20 mouse cellular contexts compared by ENCODE assay signal in genomic region chr1:175921091-175921490, GRCm38 (mm10). TPM values are rescaled to one million over a fixed set of nuclear protein-coding genes. Genes with fewer than 3 reads are reported as not detected.
"Had no signal": no experiment of that assay in that cellular context is flagged by ENCODE, and none has a peak within 500 bp of the region (broad histone marks: within the 10 kb centered on the region; RNA-seq: fewer than 3 reads in every experiment).

No protein-coding gene starts in this region.

- H3K27me3 ChIP-seq: limb, embryonic 13.5 days; midbrain, embryonic 13.5 days; neural tube, embryonic 15.5 days had no signal

- H3K36me3 ChIP-seq: limb, embryonic 13.5 days; midbrain, embryonic 13.5 days; neural tube, embryonic 15.5 days had no signal

- H3K4me2 ChIP-seq: limb, embryonic 13.5 days; midbrain, embryonic 13.5 days; neural tube, embryonic 15.5 days had no signal

- H3K27ac ChIP-seq: limb, embryonic 13.5 days; liver, embryonic 14.5 days; midbrain, embryonic 13.5 days; neural tube, embryonic 15.5 days; stomach, postnatal 0 days had no signal

- H3K4me3 ChIP-seq: limb, embryonic 13.5 days; midbrain, embryonic 13.5 days; myocyte; neural tube, embryonic 15.5 days had no signal

- H3K9me3 ChIP-seq: limb, embryonic 13.5 days; midbrain, embryonic 13.5 days; neural tube, embryonic 15.5 days had no signal

- H3K9ac ChIP-seq: limb, embryonic 13.5 days; liver, embryonic 14.5 days; midbrain, embryonic 13.5 days; neural tube, embryonic 15.5 days had no signal

- ATAC-seq: midbrain, embryonic 13.5 days had no signal

- H3K4me1 ChIP-seq: limb, embryonic 13.5 days; midbrain, embryonic 13.5 days; neural tube, embryonic 15.5 days had no signal

- DNase-seq: kidney, postnatal 25 days; lung, adult 18-20 months; right cerebral cortex, adult 18-20 months; right cerebral cortex, postnatal 25 days; thymus, adult 2 months; thymus, postnatal 25 days had no signal

RNA-seq across cellular contexts. Expression of gene Gm38100, which starts 1.0 kb away (rescaled TPM):
- total RNA-seq: layer of hippocampus, postnatal 25 days; left cerebral cortex, adult 8-10 months; left cerebral cortex, postnatal 25 days; liver, adult 2 months had no signal
- polyA plus RNA-seq: kidney, embryonic 16.5 days; liver, adult 2 months; liver, embryonic 14.5 days; lung, embryonic 16.5 days; myocyte; neural tube, embryonic 11.5 days; neural tube, embryonic 15.5 days; small intestine, adult 2 months; stomach, postnatal 0 days had no signal

RNA-seq across cellular contexts. Expression of gene Exo1, which starts 40.7 kb away (rescaled TPM):
- polyA plus RNA-seq: liver, adult 2 months had no signal

RNA-seq across cellular contexts. Expression of gene Rbm8a2, which starts 57.8 kb away (rescaled TPM):
- total RNA-seq: layer of hippocampus, postnatal 25 days; liver, adult 2 months had no signal
- polyA plus RNA-seq: liver, adult 2 months; small intestine, adult 2 months; thymus, adult 2 months had no signal
